Mouse (Mus musculus) MEL (cell line): ENCODE measurements around the gene Psmb7. TPM values are rescaled to one million over a fixed set of nuclear protein-coding genes. Genes with fewer than 3 reads are reported as not detected.

Experiments
- DNase-seq: peaks from one replicate; pipeline ENCODE4 v3.0.0; 2011; ENCODE audit warnings: low read depth, low spot score
- H3K27ac ChIP-seq: 2 replicates; pipeline ENCODE4 v1.5.1; 2012; ENCODE audit warnings: low read depth, mild to moderate bottlenecking, control low read depth, low read length, moderate library complexity; ENCODE audit not compliant: control insufficient read depth
- H3K27me3 ChIP-seq, 2 experiments: fragments of 150-350 bp in 1 of 2; sonication (generic) in 1 of 2; 2 replicates each; pipeline ENCODE4 v1.6.1; 2012; ENCODE audit warnings: low read length in 2 of 2, mild to moderate bottlenecking in 2 of 2, improper control_type of control experiment in 1 of 2, moderate library complexity in 1 of 2; ENCODE audit not compliant: insufficient read depth in 2 of 2, control insufficient read depth in 1 of 2
- H3K36me3 ChIP-seq, 2 experiments: 2 replicates each; pipeline ENCODE4 v1.6.1; 2012 to 2014; ENCODE audit warnings: low read length in 2 of 2, improper control_type of control experiment in 1 of 2, inconsistent platforms in 1 of 2, mild to moderate bottlenecking in 1 of 2; ENCODE audit not compliant: insufficient read depth in 2 of 2, control insufficient read depth in 1 of 2
- H3K4me1 ChIP-seq, 2 experiments: fragments of 150-350 bp in 1 of 2; sonication (generic) in 1 of 2; 2 replicates each; pipeline ENCODE4 v1.6.1; 2012; ENCODE audit warnings: low read length in 2 of 2, improper control_type of control experiment in 1 of 2, mild to moderate bottlenecking in 1 of 2; ENCODE audit not compliant: insufficient read depth in 2 of 2, control insufficient read depth in 1 of 2
- H3K4me3 ChIP-seq, 2 experiments: fragments of 150-350 bp in 1 of 2; sonication (generic) in 1 of 2; 2 replicates each; pipeline ENCODE4 v1.5.1; 2012; ENCODE audit warnings: low read depth in 2 of 2, low read length in 2 of 2, mild to moderate bottlenecking in 2 of 2, moderate library complexity in 2 of 2, control low read depth in 1 of 2, improper control_type of control experiment in 1 of 2; ENCODE audit not compliant: control insufficient read depth in 1 of 2, insufficient read depth in 1 of 2
- H3K79me2 ChIP-seq: 2 replicates; pipeline ENCODE4 v1.6.1; 2012; ENCODE audit warnings: mild to moderate bottlenecking, low read length, moderate library complexity; ENCODE audit not compliant: control insufficient read depth, poor library complexity, insufficient read depth
- H3K9ac ChIP-seq: 2 replicates; pipeline ENCODE4 v1.6.1; 2012; ENCODE audit warnings: low read depth, mild to moderate bottlenecking, control low read depth, low read length, moderate library complexity; ENCODE audit not compliant: control insufficient read depth, poor library complexity, severe bottlenecking
- H3K9me3 ChIP-seq: fragments of 150-350 bp; sonication (generic); replicated peaks from 2 replicates; pipeline ENCODE4 v1.6.1; 2012; ENCODE audit warnings: mild to moderate bottlenecking, low read length, improper control_type of control experiment, moderate library complexity; ENCODE audit not compliant: insufficient read depth
- CHD2 ChIP-seq: IDR thresholded peaks from 2 replicates; pipeline ENCODE4 v1.6.1; 2011; ENCODE audit warnings: low read length, improper control_type of control experiment
- CTCF ChIP-seq, 3 experiments: IDR thresholded peaks in 2 of 3; conservative IDR thresholded peaks in 1 of 3; 2 replicates each; pipeline ENCODE4 v1.5.1; 2011 to 2012; ENCODE audit warnings: low read length in 3 of 3, low read depth in 2 of 3, mild to moderate bottlenecking in 2 of 3, improper control_type of control experiment in 1 of 3, inconsistent platforms in 1 of 3, mixed read lengths in 1 of 3, moderate library complexity in 1 of 3; ENCODE audit not compliant: control insufficient read depth in 1 of 3, insufficient read depth in 1 of 3, poor library complexity in 1 of 3, severe bottlenecking in 1 of 3
- ELF1 ChIP-seq: IDR thresholded peaks from 2 replicates; pipeline ENCODE4 v1.6.1; 2014; ENCODE audit warnings: low read depth, mild to moderate bottlenecking, inconsistent platforms, low read length, improper control_type of control experiment, moderate library complexity
- GATA1 ChIP-seq: IDR thresholded peaks from 2 replicates; pipeline ENCODE4 v1.6.1; 2011; ENCODE audit warnings: low read depth, low read length, improper control_type of control experiment
- MAX ChIP-seq: IDR thresholded peaks from 2 replicates; pipeline ENCODE4 v1.6.1; 2011; ENCODE audit warnings: low read length, improper control_type of control experiment
- MAZ ChIP-seq: IDR thresholded peaks from 2 replicates; pipeline ENCODE4 v1.6.1; 2012; ENCODE audit warnings: low read depth, mild to moderate bottlenecking, inconsistent platforms, low read length, improper control_type of control experiment
- MXI1 ChIP-seq: IDR thresholded peaks from 2 replicates; pipeline ENCODE4 v1.6.1; 2011; ENCODE audit warnings: mild to moderate bottlenecking, low read depth, low read length, improper control_type of control experiment
- MYB ChIP-seq: IDR thresholded peaks from 2 replicates; pipeline ENCODE4 v1.6.1; 2011; ENCODE audit warnings: mild to moderate bottlenecking, low read depth, low read length, improper control_type of control experiment
- MYC ChIP-seq: IDR thresholded peaks from 2 replicates; pipeline ENCODE4 v1.6.1; 2011; ENCODE audit warnings: low read depth, mild to moderate bottlenecking, low read length, improper control_type of control experiment, moderate library complexity
- NELFE ChIP-seq: IDR thresholded peaks from 2 replicates; pipeline ENCODE4 v1.6.1; 2011; ENCODE audit warnings: low read depth, low read length, improper control_type of control experiment
- NRF1 ChIP-seq: IDR thresholded peaks from 2 replicates; pipeline ENCODE4 v1.6.1; 2014; ENCODE audit warnings: low read depth, mild to moderate bottlenecking, inconsistent platforms, low read length, improper control_type of control experiment, moderate library complexity; ENCODE audit not compliant: poor library complexity, insufficient read depth, severe bottlenecking
- POLR2AphosphoS2 ChIP-seq: IDR thresholded peaks from 2 replicates; pipeline ENCODE4 v1.6.1; 2011; ENCODE audit warnings: low read length, improper control_type of control experiment
- POLR2AphosphoS5 ChIP-seq: IDR thresholded peaks from 2 replicates; pipeline ENCODE4 v1.6.1; 2012; ENCODE audit warnings: low read depth, borderline replicate concordance, mild to moderate bottlenecking, inconsistent platforms, low read length, moderate library complexity, mixed read lengths
- RAD21 ChIP-seq: IDR thresholded peaks from 2 replicates; pipeline ENCODE4 v1.6.1; 2011; ENCODE audit warnings: mild to moderate bottlenecking, low read depth, low read length, improper control_type of control experiment
- SIN3A ChIP-seq: IDR thresholded peaks from 2 replicates; pipeline ENCODE4 v1.6.1; 2012; ENCODE audit warnings: low read length, improper control_type of control experiment, inconsistent platforms
- SMC3 ChIP-seq: IDR thresholded peaks from 2 replicates; pipeline ENCODE4 v1.6.1; 2011; ENCODE audit warnings: low read depth, low read length, improper control_type of control experiment
- TAL1 ChIP-seq: IDR thresholded peaks from 2 replicates; pipeline ENCODE4 v1.6.1; 2012; ENCODE audit warnings: mild to moderate bottlenecking, inconsistent platforms, low read length, moderate library complexity, mixed read lengths
- TCF12 ChIP-seq: IDR thresholded peaks from 2 replicates; pipeline ENCODE4 v1.6.1; 2014; ENCODE audit warnings: low read depth, mild to moderate bottlenecking, inconsistent platforms, low read length, improper control_type of control experiment, moderate library complexity
- USF1 ChIP-seq: IDR thresholded peaks from 2 replicates; pipeline ENCODE4 v1.6.1; 2014; ENCODE audit warnings: low read depth, mild to moderate bottlenecking, inconsistent platforms, low read length, improper control_type of control experiment, moderate library complexity
- ZKSCAN1 ChIP-seq: IDR thresholded peaks from 2 replicates; pipeline ENCODE4 v1.6.1; 2012; ENCODE audit warnings: low read depth, mild to moderate bottlenecking, inconsistent platforms, low read length, improper control_type of control experiment, moderate library complexity
- polyA plus RNA-seq, 2 experiments: library from polyadenylated mRNA; stranded (reverse) in 1 of 2; unstranded in 1 of 2; fragments of >175 nt in 1 of 2; fragments of >200 nt in 1 of 2; gene quantifications; 2 replicates each; pipeline versions ENCODE4 v1.2.1 to v1.2.4; 2012; ENCODE audit warnings: low replicate concordance in 2 of 2, low read depth in 1 of 2; ENCODE audit not compliant: insufficient read length in 2 of 2, insufficient read depth in 1 of 2, missing spikeins in 1 of 2
- total RNA-seq: library from RNA; depleted of rRNA; stranded (reverse); fragments of 300-350 nt; gene quantifications from 2 replicates; pipeline ENCODE4 v1.2.3, GENCODE M21; 2012

The Psmb7 gene
- total and polyA plus RNA-seq, 3 experiments, result 337 to 367 TPM; not detected in 1

DNA sequence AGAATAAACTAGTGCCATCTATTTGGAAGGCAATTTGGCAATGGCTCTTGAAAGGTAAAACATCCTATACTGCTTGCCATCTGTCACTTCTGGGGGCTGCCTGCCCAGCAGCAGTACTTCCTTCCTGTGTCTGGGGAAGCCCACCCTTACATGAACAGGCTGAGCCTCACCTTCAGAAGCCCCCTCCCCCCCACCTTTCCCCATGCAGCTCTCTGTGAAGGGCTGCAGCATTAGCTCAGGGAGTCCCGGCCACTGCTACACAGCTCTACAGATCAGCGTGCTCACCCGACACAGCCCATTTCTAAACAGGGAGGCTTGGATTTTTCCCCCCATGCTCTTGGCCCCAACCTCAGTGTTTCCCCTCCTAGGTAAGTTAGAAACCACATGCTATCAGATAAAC, 14.4 kb downstream of the Psmb7 start:
- H3K9ac ChIP-seq, result no peak overlapping the region
- no peak overlapping the region for H3K4me3 ChIP-seq
- no peak for DNase-seq
- no peaks in the 10 kb centered on the region for H3K4me1 ChIP-seq
- peaks cover 5% of the 10 kb centered on the region; the same call in 1 of the 2 replicates for H3K79me2 ChIP-seq
- no peaks in the 10 kb centered on the region for H3K27me3 ChIP-seq
- no peak overlapping the region for H3K27ac ChIP-seq
- no peak for TF ChIP-seq USF1
- TF ChIP-seq TCF12, result no peak
- no peak for TF ChIP-seq GATA1
- TF ChIP-seq MAX, result no peak
- no peak for TF ChIP-seq NELFE
- TF ChIP-seq MYC, result no peak
- TF ChIP-seq MYB, result no peak
- no peak for TF ChIP-seq POLR2AphosphoS2
- TF ChIP-seq SMC3, result no peak
- TF ChIP-seq MAZ, result no peak
- no peak for TF ChIP-seq TAL1
- TF ChIP-seq RAD21, result no peak
- TF ChIP-seq NRF1, result no peak
- TF ChIP-seq ELF1, result no peak
- TF ChIP-seq POLR2AphosphoS5, result no peak
- no peak for TF ChIP-seq MXI1
- TF ChIP-seq ZKSCAN1, result no peak
- TF ChIP-seq CTCF (IDR thresholded peaks at IDR 0.05 in 2 of 3, conservative IDR thresholded peaks at IDR 0.05 in 1 of 3; ENCODE audit: control insufficient read depth in 1 of 3, insufficient read depth in 1 of 3, low read depth in 2 of 3, low read length in 3 of 3, poor library complexity in 1 of 3, severe bottlenecking in 1 of 3), result no peak
- TF ChIP-seq, all 39 proteins: peak for 0
- H3K9me3 ChIP-seq, result no peaks in the 10 kb centered on the region
- peaks cover 0 to 36% of the 10 kb centered on the region in 2 experiments; a peak in 2 of 4 replicates for H3K36me3 ChIP-seq

DNA sequence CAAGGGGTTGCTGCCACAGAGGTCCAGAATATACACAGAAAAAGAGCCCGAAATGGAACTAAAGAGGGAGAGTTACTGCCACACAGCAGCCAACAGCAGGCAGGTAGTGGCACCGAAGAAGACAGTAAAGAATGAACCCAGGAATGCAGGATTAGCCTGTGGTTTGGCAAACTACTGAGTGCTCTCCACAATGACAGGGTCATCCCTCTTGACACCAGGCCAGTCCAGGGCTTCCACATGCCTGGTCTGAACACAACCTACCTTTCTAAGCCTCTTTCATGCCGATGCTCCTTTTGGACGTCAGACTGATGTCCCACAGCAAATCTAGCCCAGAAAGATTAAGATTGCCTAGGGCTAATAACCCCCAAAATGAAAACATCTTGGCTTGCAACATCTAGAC, 15.1 kb downstream of the Psmb7 start:
- no peaks in the 10 kb centered on the region for H3K9me3 ChIP-seq
- H3K4me1 ChIP-seq, result no peaks in the 10 kb centered on the region
- H3K79me2 ChIP-seq, result peaks cover 5% of the 10 kb centered on the region
- peaks cover 0 to 34% of the 10 kb centered on the region in 2 experiments; a peak in 2 of 4 replicates for H3K36me3 ChIP-seq
- no peak overlapping the region for H3K9ac ChIP-seq
- H3K4me3 ChIP-seq, result no peak overlapping the region
- H3K27me3 ChIP-seq, result no peaks in the 10 kb centered on the region
- no peak overlapping the region for H3K27ac ChIP-seq
- TF ChIP-seq TAL1 (no peak), CHD2 (no peak), SIN3A (no peak)
- DNase-seq, result no peak
